Comparison of ENCODE assay signal across 12 mouse cellular contexts in genomic region chr9:120115580-120115979, GRCm38 (mm10). TPM values are rescaled to one million over a fixed set of nuclear protein-coding genes. Genes with fewer than 3 reads are reported as not detected.
DNase-seq lines count a peak whose midpoint lies in the region; ATAC-seq lines count a peak whose summit lies in the region.
"Had no signal": no experiment of that assay in that cellular context is flagged by ENCODE, and none has a peak within 500 bp of the region (broad histone marks: within the 10 kb centered on the region; RNA-seq: fewer than 3 reads in every experiment).

No protein-coding gene starts in this region.

- peaks cover 5% of the 10 kb centered on the region; the same call in 1 of the 2 replicates for H3K4me1 ChIP-seq in midbrain, embryonic 11.5 days (ENCODE audit: control insufficient read depth, insufficient read depth, low read length)
- H3K4me1 ChIP-seq in midbrain, embryonic 16.5 days (ENCODE audit: control insufficient read depth, insufficient read depth, low read length), result peaks cover 8% of the 10 kb centered on the region
- H3K4me1 ChIP-seq in limb, embryonic 15.5 days, result peaks cover 4% of the 10 kb centered on the region; the same call in 1 of the 2 replicates
- 0 out of 2 replicates have a peak, but pooled peaks cover 6% of the 10 kb centered on the region for H3K4me1 ChIP-seq in stomach, embryonic 14.5 days (ENCODE audit: control insufficient read depth, insufficient read depth, low read length)

- H3K27me3 ChIP-seq in midbrain, embryonic 11.5 days (ENCODE audit: control insufficient read depth, insufficient read depth, low read length), result no peaks in the 10 kb centered on the region
- H3K27me3 ChIP-seq in midbrain, embryonic 16.5 days (ENCODE audit: control insufficient read depth, insufficient read depth, low read depth, low read length), result no peaks in the 10 kb centered on the region
- no peaks in the 10 kb centered on the region for H3K27me3 ChIP-seq in limb, embryonic 15.5 days
- H3K27me3 ChIP-seq in stomach, embryonic 14.5 days (ENCODE audit: control insufficient read depth, insufficient read depth, low read length), result no peaks in the 10 kb centered on the region

- peak; percentile 18 for DNase-seq in adrenal gland, postnatal 25 days
- DNase-seq in adrenal gland, adult 8-10 months, result no peak
- no peak for DNase-seq in midbrain, embryonic 11.5 days (ENCODE audit: low spot score, missing footprints)
- no peak for DNase-seq in cerebellum, postnatal 14 days
- DNase-seq in frontal cortex, postnatal 36 days (ENCODE audit: low spot score in 2 of 2), result no peak
- DNase-seq: cerebellum, postnatal 10 days; heart, postnatal 14 days; kidney, postnatal 14 days had no signal

- H3K9ac ChIP-seq in midbrain, embryonic 11.5 days (ENCODE audit: low read length), result no peak overlapping the region
- H3K9ac ChIP-seq in midbrain, embryonic 16.5 days (ENCODE audit: low read depth, low read length), result no peak overlapping the region
- H3K9ac ChIP-seq in limb, embryonic 15.5 days, result no peak overlapping the region
- no peak overlapping the region for H3K9ac ChIP-seq in stomach, embryonic 14.5 days (replicated peaks; ENCODE audit: low read depth, low read length)

- H3K9me3 ChIP-seq in midbrain, embryonic 11.5 days (ENCODE audit: control insufficient read depth, low read length), result no peaks in the 10 kb centered on the region
- H3K9me3 ChIP-seq in midbrain, embryonic 16.5 days (replicated peaks; ENCODE audit: control insufficient read depth, low read length, poor library complexity, severe bottlenecking), result no peaks in the 10 kb centered on the region
- H3K9me3 ChIP-seq in limb, embryonic 15.5 days, result no peaks in the 10 kb centered on the region
- no peaks in the 10 kb centered on the region for H3K9me3 ChIP-seq in stomach, embryonic 14.5 days (ENCODE audit: control insufficient read depth, low read depth, low read length)

- H3K4me2 ChIP-seq in midbrain, embryonic 11.5 days, result no peak overlapping the region
- no peak overlapping the region for H3K4me2 ChIP-seq in midbrain, embryonic 16.5 days (ENCODE audit: low read length)
- no peak overlapping the region for H3K4me2 ChIP-seq in limb, embryonic 15.5 days
- no peak overlapping the region for H3K4me2 ChIP-seq in stomach, embryonic 14.5 days (replicated peaks; ENCODE audit: low read depth, low read length)

- H3K4me3 ChIP-seq in midbrain, embryonic 11.5 days (ENCODE audit: low read depth, low read length), result no peak overlapping the region
- H3K4me3 ChIP-seq in midbrain, embryonic 16.5 days (ENCODE audit: low read depth, low read length), result no peak overlapping the region
- H3K4me3 ChIP-seq in limb, embryonic 15.5 days, result no peak overlapping the region
- H3K4me3 ChIP-seq in stomach, embryonic 14.5 days (ENCODE audit: low read depth, low read length), result no peak overlapping the region

- H3K36me3 ChIP-seq in midbrain, embryonic 11.5 days (ENCODE audit: control insufficient read depth, insufficient read depth, low read length), result peaks cover 5% of the 10 kb centered on the region; the same call in 1 of the 2 replicates
- peaks cover 16% of the 10 kb centered on the region for H3K36me3 ChIP-seq in midbrain, embryonic 16.5 days (ENCODE audit: control insufficient read depth, insufficient read depth, low read length)
- H3K36me3 ChIP-seq in limb, embryonic 15.5 days, result peaks cover 36% of the 10 kb centered on the region
- H3K36me3 ChIP-seq in stomach, embryonic 14.5 days (ENCODE audit: control insufficient read depth, insufficient read depth, low read length), result peaks cover 13% of the 10 kb centered on the region

- H3K27ac ChIP-seq in midbrain, embryonic 11.5 days (ENCODE audit: low read depth, low read length), result 0 out of 2 replicates have a peak overlapping the region, but pooled peaks have one; percentile 14
- H3K27ac ChIP-seq in midbrain, embryonic 16.5 days (ENCODE audit: low read length), result no peak overlapping the region
- 0 out of 2 replicates have a peak overlapping the region, but pooled peaks have one; percentile 17 for H3K27ac ChIP-seq in limb, embryonic 15.5 days
- H3K27ac ChIP-seq in stomach, embryonic 14.5 days (ENCODE audit: low read length), result no peak overlapping the region; the same call in 1 of the 2 replicates

- ATAC-seq in midbrain, embryonic 11.5 days (ENCODE audit: low FRiP score), result no peak
- ATAC-seq in midbrain, embryonic 16.5 days, result no peak
- no peak for ATAC-seq in limb, embryonic 15.5 days (ENCODE audit: insufficient number of reproducible peaks, low FRiP score, low TSS enrichment, low read depth)
- ATAC-seq in stomach, embryonic 14.5 days (ENCODE audit: insufficient number of reproducible peaks, insufficient read depth, low FRiP score, low read depth), result peak; percentile 67; the same call in 1 of the 2 replicates

- WGBS in midbrain, embryonic 11.5 days, result 80% methylated on average over 5 of the region's 5 CpGs
- WGBS in midbrain, embryonic 16.5 days, result 80% methylated on average over 5 of the region's 5 CpGs
- WGBS in limb, embryonic 15.5 days, result 79% methylated on average over 5 of the region's 5 CpGs
- WGBS in stomach, embryonic 14.5 days, result 76% methylated on average over 5 of the region's 5 CpGs

RNA-seq across cellular contexts. Expression of gene Slc25a38, which starts 5.4 kb away (rescaled TPM):
- 28.7 and 37.0 TPM in 2 replicates for total RNA-seq in adrenal gland, postnatal 25 days (2021)
- total RNA-seq in adrenal gland, adult 8-10 months (2022), result 10 to 100 TPM; 30.0 to 35.8 (median 30.9) TPM
- 33.9 and 36.7 TPM in 2 replicates for polyA plus RNA-seq in midbrain, embryonic 11.5 days (2014; fragmentation: Nextera tagmentation; extraction: Ambion mirVana)
- polyA plus RNA-seq in midbrain, embryonic 16.5 days (2015; fragmentation: Nextera tagmentation; extraction: Ambion mirVana), result 38.0 and 43.6 TPM in 2 replicates
- 27.4 and 30.2 TPM in 2 replicates for polyA plus RNA-seq in limb, embryonic 15.5 days (2015; fragmentation: Nextera tagmentation; extraction: Ambion mirVana)
- 25.9 and 31.0 TPM in 2 replicates for polyA plus RNA-seq in stomach, embryonic 14.5 days (2014; fragmentation: Nextera tagmentation; extraction: Ambion mirVana)

RNA-seq across cellular contexts. Expression of gene Rpsa, which starts 11.9 kb away (rescaled TPM):
- 585 and 720 TPM in 2 replicates for total RNA-seq in adrenal gland, postnatal 25 days (2021)
- total RNA-seq in adrenal gland, adult 8-10 months (2022), result 100 to 1,000 TPM; 670 to 850 (median 733) TPM
- polyA plus RNA-seq in midbrain, embryonic 11.5 days (2014; fragmentation: Nextera tagmentation; extraction: Ambion mirVana), result 1,378 and 1,482 TPM in 2 replicates
- 846 and 879 TPM in 2 replicates for polyA plus RNA-seq in midbrain, embryonic 16.5 days (2015; fragmentation: Nextera tagmentation; extraction: Ambion mirVana)
- polyA plus RNA-seq in limb, embryonic 15.5 days (2015; fragmentation: Nextera tagmentation; extraction: Ambion mirVana), result 1,290 and 1,462 TPM in 2 replicates
- polyA plus RNA-seq in stomach, embryonic 14.5 days (2014; fragmentation: Nextera tagmentation; extraction: Ambion mirVana), result 1,874 and 2,010 TPM in 2 replicates

RNA-seq across cellular contexts. Expression of gene Ccr8, which starts 23.7 kb away (rescaled TPM):
- total RNA-seq in adrenal gland, postnatal 25 days (2021), result not detected in 2 replicates
- not detected for total RNA-seq in adrenal gland, adult 8-10 months (2022)
- polyA plus RNA-seq in midbrain, embryonic 11.5 days (2014; fragmentation: Nextera tagmentation; extraction: Ambion mirVana), result not detected in 2 replicates
- not detected in 2 replicates for polyA plus RNA-seq in midbrain, embryonic 16.5 days (2015; fragmentation: Nextera tagmentation; extraction: Ambion mirVana)
- 5.2 and 6.6 TPM in 2 replicates for polyA plus RNA-seq in limb, embryonic 15.5 days (2015; fragmentation: Nextera tagmentation; extraction: Ambion mirVana)
- 0.22 and 0.27 TPM in 2 replicates for polyA plus RNA-seq in stomach, embryonic 14.5 days (2014; fragmentation: Nextera tagmentation; extraction: Ambion mirVana)
- total RNA-seq: liver, adult 2 months had no signal

RNA-seq across cellular contexts. Expression of gene Mobp, which starts 33.9 kb away (rescaled TPM):
- 0.27 TPM in 1 of 2 replicates, not detected in the other for total RNA-seq in adrenal gland, postnatal 25 days (2021)
- total RNA-seq in adrenal gland, adult 8-10 months (2022), result under 1 TPM; 0.23 to 0.59 (median 0.37) TPM
- polyA plus RNA-seq in midbrain, embryonic 11.5 days (2014; fragmentation: Nextera tagmentation; extraction: Ambion mirVana), result 0.26 and 0.82 TPM in 2 replicates
- 0.10 TPM in 1 of 2 replicates, not detected in the other for polyA plus RNA-seq in midbrain, embryonic 16.5 days (2015; fragmentation: Nextera tagmentation; extraction: Ambion mirVana)
- polyA plus RNA-seq in limb, embryonic 15.5 days (2015; fragmentation: Nextera tagmentation; extraction: Ambion mirVana), result 0.18 and 0.24 TPM in 2 replicates
- polyA plus RNA-seq in stomach, embryonic 14.5 days (2014; fragmentation: Nextera tagmentation; extraction: Ambion mirVana), result not detected in 2 replicates
- total RNA-seq: heart, postnatal 14 days; liver, adult 2 months had no signal
- polyA plus RNA-seq: liver, adult 2 months had no signal

RNA-seq across cellular contexts. Expression of gene Cx3cr1, which starts 45.9 kb away (rescaled TPM):
- total RNA-seq in adrenal gland, postnatal 25 days (2021), result 4.3 and 5.9 TPM in 2 replicates
- 10 to 100 TPM in 2 of 4 experiments, 1 to 10 TPM in 2; 5.7 to 18.2 (median 12.4) TPM for total RNA-seq in adrenal gland, adult 8-10 months (2022)
- 2.9 and 4.3 TPM in 2 replicates for polyA plus RNA-seq in midbrain, embryonic 11.5 days (2014; fragmentation: Nextera tagmentation; extraction: Ambion mirVana)
- 7.6 and 8.0 TPM in 2 replicates for polyA plus RNA-seq in midbrain, embryonic 16.5 days (2015; fragmentation: Nextera tagmentation; extraction: Ambion mirVana)
- polyA plus RNA-seq in limb, embryonic 15.5 days (2015; fragmentation: Nextera tagmentation; extraction: Ambion mirVana), result 15.1 and 16.0 TPM in 2 replicates
- 12.9 and 13.7 TPM in 2 replicates for polyA plus RNA-seq in stomach, embryonic 14.5 days (2014; fragmentation: Nextera tagmentation; extraction: Ambion mirVana)

Comparison
In these comparisons a context has a peak if more than half of its experiments do, and no peak if none do; other contexts are left out.
1. H3K27ac ChIP-seq: peak in midbrain, embryonic 11.5 days (single experiment) and limb, embryonic 15.5 days (single experiment); none in midbrain, embryonic 16.5 days (single experiment) and stomach, embryonic 14.5 days (single experiment).